Mouse (Mus musculus): ENCODE data around the gene Psmd6.

Gene Psmd6

GRCm38 (mm10) chr14:14070541-14071315, 50.1 kb downstream of the Psmd6 start:
- TF ChIP-seq GATA4 (IDR thresholded peaks at IDR 0.05; ENCODE audit: insufficient replicate concordance, low read length): no peak

GRCm38 (mm10) chr14:14068553-14068952, 52.2 kb downstream of the Psmd6 start:
- TF ChIP-seq GATA4 (IDR thresholded peaks at IDR 0.05; ENCODE audit: insufficient replicate concordance, low read length): no peak

- TF ChIP-seq GATA4 (IDR thresholded peaks at IDR 0.05; ENCODE audit: insufficient replicate concordance, low read length): no peak
Observed at GRCm38 (mm10) chr14:14067648-14068472, 52.9 kb downstream of the Psmd6 start.

- TF ChIP-seq GATA4 (IDR thresholded peaks at IDR 0.05; ENCODE audit: insufficient replicate concordance, low read length): no peak
Observed at GRCm38 (mm10) chr14:14066241-14066640, 54.5 kb downstream of the Psmd6 start.

- TF ChIP-seq GATA4 (IDR thresholded peaks at IDR 0.05; ENCODE audit: insufficient replicate concordance, low read length): no peak
Observed at GRCm38 (mm10) chr14:14065142-14065498, 55.7 kb downstream of the Psmd6 start.

GRCm38 (mm10) chr14:14064486-14065141, 56.2 kb downstream of the Psmd6 start:
- no peak for TF ChIP-seq GATA4 (IDR thresholded peaks at IDR 0.05; ENCODE audit: insufficient replicate concordance, low read length)

GRCm38 (mm10) chr14:14063382-14063781, 57.4 kb downstream of the Psmd6 start:
- TF ChIP-seq GATA4 (IDR thresholded peaks at IDR 0.05; ENCODE audit: insufficient replicate concordance, low read length): no peak

- no peak for TF ChIP-seq GATA4 (IDR thresholded peaks at IDR 0.05; ENCODE audit: insufficient replicate concordance, low read length)
Observed at GRCm38 (mm10) chr14:14062531-14063245, 58.1 kb downstream of the Psmd6 start.
